Mouse (Mus musculus) liver, postnatal 0 days (tissue): ENCODE results near the gene B3galt1. TPM values are rescaled to one million over a fixed set of nuclear protein-coding genes. Genes with fewer than 3 reads are reported as not detected.

Experiments used
- ATAC-seq: fragments of 200-750 bp; cut with Nextera tagmentation; 2 replicates; pipeline ENCODE4 v1.8.0; 2017; ENCODE audit warnings: mild to moderate bottlenecking, moderate library complexity
- DNase-seq: peaks from one replicate; pipeline ENCODE4 v3.0.0-alpha.2; 2016
- H3K27ac ChIP-seq: fragments of 300-500 bp; sonication (generic); 2 replicates; pipeline ENCODE4 v1.5.1; 2014; ENCODE audit warnings: antibody characterized with exemption, moderate library complexity, mild to moderate bottlenecking, low read depth
- H3K27me3 ChIP-seq: fragments of 300-500 bp; sonication (generic); 2 replicates; pipeline ENCODE4 v1.6.1; 2014; ENCODE audit warnings: low read length, control low read depth, mixed read lengths; ENCODE audit not compliant: insufficient read depth
- H3K36me3 ChIP-seq: fragments of 300-500 bp; sonication (generic); replicated peaks from 2 replicates; pipeline ENCODE4 v1.6.1; 2014; ENCODE audit warnings: mild to moderate bottlenecking, control low read depth, low read length, moderate library complexity, mixed read lengths; ENCODE audit not compliant: insufficient read depth
- H3K4me1 ChIP-seq: fragments of 300-500 bp; sonication (generic); 2 replicates; pipeline ENCODE4 v1.6.1; 2014; ENCODE audit warnings: antibody characterized with exemption, mild to moderate bottlenecking, control low read depth; ENCODE audit not compliant: insufficient read depth
- H3K4me2 ChIP-seq: fragments of 300-500 bp; sonication (generic); 2 replicates; pipeline ENCODE4 v1.6.1; 2014; ENCODE audit warnings: low read depth, mild to moderate bottlenecking, low read length, moderate library complexity, mixed read lengths
- H3K4me3 ChIP-seq: fragments of 300-500 bp; sonication (generic); 2 replicates; pipeline ENCODE4 v1.5.1; 2014; ENCODE audit warnings: low read depth, low read length
- H3K9ac ChIP-seq: fragments of 300-500 bp; sonication (generic); replicated peaks from 2 replicates; pipeline ENCODE4 v1.6.1; 2014; ENCODE audit warnings: mild to moderate bottlenecking, moderate library complexity
- H3K9me3 ChIP-seq: fragments of 300-500 bp; sonication (generic); 2 replicates; pipeline ENCODE4 v1.6.1; 2016; ENCODE audit warnings: mild to moderate bottlenecking, control low read depth, low read length, mixed read lengths
- CTCF ChIP-seq: sonication (generic); IDR thresholded peaks from 2 replicates; pipeline ENCODE4 v1.5.1; 2016; ENCODE audit warnings: antibody characterized with exemption, low read depth
- EP300 ChIP-seq: IDR thresholded peaks from 2 replicates; pipeline ENCODE4 v1.6.1; 2016; ENCODE audit warnings: antibody characterized with exemption, low read depth, mild to moderate bottlenecking
- WGBS: fragments of 180-500 bp; shearing (Covaris S2); extraction: QIAGEN DNeasy Blood & Tissue Kit; methylation state at CpG from one replicate; pipeline ENCODE4 v1.1.7; 2014; ENCODE audit not compliant: insufficient replicate concordance; 5-methylcytosine and 5-hydroxymethylcytosine counted together
- polyA plus RNA-seq: library from polyadenylated mRNA; unstranded; fragments of >200 nt; fragmentation: Nextera tagmentation; extraction: Ambion mirVana; gene quantifications from 2 replicates; pipeline ENCODE4 v1.2.1, GENCODE M21; 2015

B3galt1 gene
- polyA plus RNA-seq, 1 experiment from 2014 or later: 2.4 TPM

- Histone ChIP-seq H3K27me3 (peaks cover 27% of the 10 kb centered on the region), H3K9ac (no peak overlapping the region), H3K36me3 (no peaks in the 10 kb centered on the region), H3K4me3 (peak overlapping the region; percentile 49), H3K9me3 (no peaks in the 10 kb centered on the region), H3K4me1 (no peaks in the 10 kb centered on the region), H3K27ac (no peak overlapping the region), H3K4me2 (peak overlapping the region; percentile 65)
- WGBS: 3% methylated on average over 23 of the region's 23 CpGs
- DNase-seq (no peak), ATAC-seq (no peak)
- TF ChIP-seq CTCF (0 out of 2 replicates have a peak, but pooled peaks have one; percentile 9), EP300 (no peak)
These were observed 706 bp upstream of the B3galt1 start for GRCm38 (mm10) chr2:67564851-67565479.

- Histone ChIP-seq H3K9ac (no peak overlapping the region), H3K27me3 (peaks cover 27% of the 10 kb centered on the region), H3K4me1 (no peaks in the 10 kb centered on the region), H3K9me3 (no peaks in the 10 kb centered on the region), H3K4me2 (peak overlapping the region; percentile 65), H3K36me3 (no peaks in the 10 kb centered on the region), H3K27ac (no peak overlapping the region), H3K4me3 (peak overlapping the region; percentile 49)
- WGBS: 6% methylated on average over 12 of the region's 12 CpGs
- no peak for DNase-seq
- no peak for TF ChIP-seq CTCF
- no peak for TF ChIP-seq EP300
- no peak for ATAC-seq
These were observed 895 bp downstream of the B3galt1 start for GRCm38 (mm10) chr2:67566566-67566965.

GRCm38 (mm10) chr2:67567141-67567680, 1.5 kb downstream of the B3galt1 start:
- peaks cover 27% of the 10 kb centered on the region for H3K27me3 ChIP-seq
- no peak overlapping the region for H3K4me2 ChIP-seq
- H3K9ac ChIP-seq: no peak overlapping the region
- WGBS: 11% methylated on average over 8 of the region's 8 CpGs
- H3K4me3 ChIP-seq: no peak overlapping the region
- DNase-seq (no peak), ATAC-seq (no peak)
- TF ChIP-seq CTCF (no peak), EP300 (no peak)
- H3K9me3 ChIP-seq: no peaks in the 10 kb centered on the region
- H3K27ac ChIP-seq: no peak overlapping the region
- H3K36me3 ChIP-seq: no peaks in the 10 kb centered on the region
- H3K4me1 ChIP-seq: no peaks in the 10 kb centered on the region

GRCm38 (mm10) chr2:67576634-67577033, 11.0 kb downstream of the B3galt1 start:
- DNase-seq (no peak), ATAC-seq (no peak)
- TF ChIP-seq EP300 (no peak), CTCF (no peak)
- H3K27ac ChIP-seq: no peak overlapping the region
- H3K4me3 ChIP-seq: no peak overlapping the region
- H3K9ac ChIP-seq: no peak overlapping the region
- WGBS: 61% methylated on average over 2 of the region's 2 CpGs
- H3K9me3 ChIP-seq: no peaks in the 10 kb centered on the region
- H3K4me1 ChIP-seq: no peaks in the 10 kb centered on the region
- H3K36me3 ChIP-seq: no peaks in the 10 kb centered on the region
- H3K4me2 ChIP-seq: no peak overlapping the region
- H3K27me3 ChIP-seq: no peaks in the 10 kb centered on the region

- Histone ChIP-seq H3K4me3 (no peak overlapping the region), H3K36me3 (no peaks in the 10 kb centered on the region), H3K27ac (no peak overlapping the region), H3K27me3 (no peaks in the 10 kb centered on the region), H3K9ac (no peak overlapping the region), H3K4me2 (no peak overlapping the region), H3K9me3 (no peaks in the 10 kb centered on the region), H3K4me1 (no peaks in the 10 kb centered on the region)
- WGBS: 61% methylated on average over 2 of the region's 2 CpGs
- DNase-seq (no peak), ATAC-seq (no peak)
- TF ChIP-seq EP300: no peak
- no peak for TF ChIP-seq CTCF
These were observed 17.4 kb downstream of the B3galt1 start for GRCm38 (mm10) chr2:67583091-67583490.

GRCm38 (mm10) chr2:67590408-67590807, 24.7 kb downstream of the B3galt1 start:
- Histone ChIP-seq H3K4me2 (no peak overlapping the region), H3K4me3 (no peak overlapping the region), H3K27me3 (no peaks in the 10 kb centered on the region), H3K27ac (no peak overlapping the region), H3K4me1 (no peaks in the 10 kb centered on the region), H3K9me3 (no peaks in the 10 kb centered on the region), H3K36me3 (no peaks in the 10 kb centered on the region), H3K9ac (no peak overlapping the region)
- TF ChIP-seq CTCF: no peak
- no peak for TF ChIP-seq EP300
- ATAC-seq: no peak
- no peak for DNase-seq
